Mouse (Mus musculus): ENCODE measurements around the gene Skint2.

Gene Skint2

GRCm38 (mm10) chr4:112556894-112557293, at the start of gene Skint2:
TSS of gene Skint2 (plus strand) at chr4:112557194.
- DNase-seq (ENCODE audit: low read depth, low spot score), result no peak

Measured in 3T3-L1 (cell line).